Mouse (Mus musculus) myocyte (in vitro differentiated cells): ENCODE results near the gene Zfr2.

ENCODE experiments used
- MAX ChIP-seq: IDR thresholded peaks from one replicate; pipeline ENCODE4 v1.6.1; 2011; ENCODE audit warnings: low read depth, mild to moderate bottlenecking, control low read depth
- MYOD1 ChIP-seq, 3 experiments: IDR thresholded peaks; one replicate each; pipeline ENCODE4 v1.6.1; 2011; ENCODE audit warnings: control low read depth in 2 of 3, low read depth in 2 of 3, mild to moderate bottlenecking in 2 of 3, moderate library complexity in 1 of 3; ENCODE audit not compliant: insufficient read length in 2 of 3, control insufficient read depth in 1 of 3
- MYOG ChIP-seq, 3 experiments: IDR thresholded peaks; one replicate each; pipeline ENCODE4 v1.6.1; 2011; ENCODE audit warnings: control low read depth in 2 of 3, low read depth in 2 of 3, mild to moderate bottlenecking in 2 of 3; ENCODE audit not compliant: insufficient read length in 2 of 3, control insufficient read depth in 1 of 3, insufficient read depth in 1 of 3
- POLR2A ChIP-seq: IDR thresholded peaks from one replicate; pipeline ENCODE4 v1.6.1; 2011; ENCODE audit warnings: low read depth, mild to moderate bottlenecking, control low read depth, moderate library complexity; ENCODE audit not compliant: insufficient read length
- POLR2AphosphoS2 ChIP-seq: IDR thresholded peaks from one replicate; pipeline ENCODE4 v1.6.1; 2011; ENCODE audit warnings: low read depth, control low read depth; ENCODE audit not compliant: insufficient read length

GRCm38 (mm10) chr10:81288601-81289000, 55.6 kb downstream of the Zfr2 start:
- TF ChIP-seq MYOG (IDR thresholded peaks at IDR 0.05; ENCODE audit: control insufficient read depth in 1 of 3, insufficient read depth in 1 of 3, insufficient read length in 2 of 3, low read depth in 2 of 3): no peak
- TF ChIP-seq MAX: no peak
- TF ChIP-seq POLR2AphosphoS2: no peak
- no peak for TF ChIP-seq POLR2A
- no peak for TF ChIP-seq MYOD1 (IDR thresholded peaks at IDR 0.05; ENCODE audit: control insufficient read depth in 1 of 3, insufficient read length in 2 of 3, low read depth in 2 of 3)
